Mouse (Mus musculus): ENCODE results near the gene Lgi2. TPM values are rescaled to one million over a fixed set of nuclear protein-coding genes. Genes with fewer than 3 reads are reported as not detected.
A peak's percentile ranks its signal among the peaks of the same experiment; 100 is the strongest.

Gene Lgi2
- polyA plus RNA-seq, 1 experiment from 2014 or later: 2.3 TPM

- no peak overlapping the region for H3K4me3 ChIP-seq (ENCODE audit: low read depth, low read length)
- DNase-seq: no peak
Measured at GRCm38 (mm10) chr5:52564351-52564750, 1.9 kb downstream of the Lgi2 start.

GRCm38 (mm10) chr5:52560240-52560639 is 6.0 kb downstream of the Lgi2 start:
- Histone ChIP-seq H3K4me1 (ENCODE audit: insufficient read depth) (0 out of 2 replicates have a peak, but pooled peaks cover 3% of the 10 kb centered on the region), H3K27me3 (ENCODE audit: insufficient read depth, low read length) (peaks cover 5% of the 10 kb centered on the region; the same call in 1 of the 2 replicates), H3K9me3 (ENCODE audit: low read depth, low read length) (no peaks in the 10 kb centered on the region), H3K27ac (ENCODE audit: low read depth) (no peak overlapping the region), H3K4me3 (ENCODE audit: low read depth, low read length) (no peak overlapping the region), H3K9ac (no peak overlapping the region), H3K36me3 (ENCODE audit: insufficient read depth) (no peaks in the 10 kb centered on the region), H3K4me2 (no peak overlapping the region)
- TF ChIP-seq CTCF (IDR thresholded peaks at IDR 0.05; ENCODE audit: low read depth): no peak
- peak; percentile 38; the same call in 1 of the 2 replicates for ATAC-seq (ENCODE audit: insufficient read depth)
- 62% methylated on average over 8 of the region's 8 CpGs for WGBS
- DNase-seq: no peak

More at GRCm38 (mm10) chr5:52564351-52564750, 1.9 kb downstream of the Lgi2 start:
- Histone ChIP-seq H3K4me1 (ENCODE audit: insufficient read depth) (peaks cover 7% of the 10 kb centered on the region; the same call in 1 of the 2 replicates), H3K27ac (ENCODE audit: low read depth) (no peak overlapping the region), H3K36me3 (ENCODE audit: insufficient read depth) (no peaks in the 10 kb centered on the region), H3K4me2 (no peak overlapping the region; the same call in 1 of the 2 replicates), H3K27me3 (ENCODE audit: insufficient read depth, low read length) (peaks cover 12% of the 10 kb centered on the region; the same call in 1 of the 2 replicates), H3K9ac (no peak overlapping the region), H3K9me3 (ENCODE audit: low read depth, low read length) (0 out of 2 replicates have a peak, but pooled peaks cover 7% of the 10 kb centered on the region)
- no peak for ATAC-seq (ENCODE audit: insufficient read depth)
- no peak for TF ChIP-seq CTCF (IDR thresholded peaks at IDR 0.05; ENCODE audit: low read depth)
- 57% methylated on average over 3 of the region's 3 CpGs for WGBS

- no peak for ATAC-seq (ENCODE audit: insufficient read depth)
- H3K4me1 ChIP-seq (ENCODE audit: insufficient read depth): no peaks in the 10 kb centered on the region
- H3K4me2 ChIP-seq: no peak overlapping the region
- no peak for DNase-seq
- no peak overlapping the region for H3K4me3 ChIP-seq (ENCODE audit: low read depth, low read length)
- H3K9me3 ChIP-seq (ENCODE audit: low read depth, low read length): no peaks in the 10 kb centered on the region
- WGBS: 82% methylated on average over 7 of the region's 7 CpGs
- TF ChIP-seq CTCF (IDR thresholded peaks at IDR 0.05; ENCODE audit: low read depth): no peak
- no peaks in the 10 kb centered on the region for H3K27me3 ChIP-seq (ENCODE audit: insufficient read depth, low read length)
- H3K9ac ChIP-seq: no peak overlapping the region
- H3K27ac ChIP-seq (ENCODE audit: low read depth): no peak overlapping the region
- no peaks in the 10 kb centered on the region for H3K36me3 ChIP-seq (ENCODE audit: insufficient read depth)
Measured at GRCm38 (mm10) chr5:52555526-52555925, 10.7 kb downstream of the Lgi2 start.

- Histone ChIP-seq H3K4me1 (ENCODE audit: insufficient read depth) (no peaks in the 10 kb centered on the region), H3K4me2 (no peak overlapping the region), H3K9me3 (ENCODE audit: low read depth, low read length) (no peaks in the 10 kb centered on the region), H3K4me3 (ENCODE audit: low read depth, low read length) (no peak overlapping the region), H3K27ac (ENCODE audit: low read depth) (no peak overlapping the region), H3K36me3 (ENCODE audit: insufficient read depth) (no peaks in the 10 kb centered on the region), H3K27me3 (ENCODE audit: insufficient read depth, low read length) (no peaks in the 10 kb centered on the region), H3K9ac (no peak overlapping the region)
- WGBS: 60% methylated on average over 3 of the region's 3 CpGs
- ATAC-seq (ENCODE audit: insufficient read depth) (no peak), DNase-seq (no peak)
- TF ChIP-seq CTCF (IDR thresholded peaks at IDR 0.05; ENCODE audit: low read depth): no peak
Measured at GRCm38 (mm10) chr5:52551318-52551632, 15.0 kb downstream of the Lgi2 start.

GRCm38 (mm10) chr5:52550613-52551317 is 15.5 kb downstream of the Lgi2 start:
- WGBS: 75% methylated on average over 13 of the region's 13 CpGs

GRCm38 (mm10) chr5:52546950-52547349 is 19.3 kb downstream of the Lgi2 start:
- H3K36me3 ChIP-seq (ENCODE audit: insufficient read depth): no peaks in the 10 kb centered on the region
- peak; percentile 17 for DNase-seq
- H3K4me1 ChIP-seq (ENCODE audit: insufficient read depth): no peaks in the 10 kb centered on the region
- H3K9me3 ChIP-seq (ENCODE audit: low read depth, low read length): no peaks in the 10 kb centered on the region
- ATAC-seq (ENCODE audit: insufficient read depth): no peak
- WGBS: 45% methylated on average over 3 of the region's 3 CpGs
- TF ChIP-seq CTCF (IDR thresholded peaks at IDR 0.05; ENCODE audit: low read depth): peak; percentile 82
- no peak overlapping the region for H3K4me3 ChIP-seq (ENCODE audit: low read depth, low read length)
- no peaks in the 10 kb centered on the region for H3K27me3 ChIP-seq (ENCODE audit: insufficient read depth, low read length)
- H3K4me2 ChIP-seq: no peak overlapping the region
- H3K9ac ChIP-seq: no peak overlapping the region
- H3K27ac ChIP-seq (ENCODE audit: low read depth): no peak overlapping the region

More at GRCm38 (mm10) chr5:52550613-52551317, 15.5 kb downstream of the Lgi2 start:
- no peak for DNase-seq
- Histone ChIP-seq H3K27ac (ENCODE audit: low read depth) (no peak overlapping the region), H3K27me3 (ENCODE audit: insufficient read depth, low read length) (no peaks in the 10 kb centered on the region), H3K4me1 (ENCODE audit: insufficient read depth) (no peaks in the 10 kb centered on the region), H3K9me3 (ENCODE audit: low read depth, low read length) (no peaks in the 10 kb centered on the region), H3K36me3 (ENCODE audit: insufficient read depth) (no peaks in the 10 kb centered on the region), H3K4me3 (ENCODE audit: low read depth, low read length) (no peak overlapping the region), H3K4me2 (no peak overlapping the region), H3K9ac (no peak overlapping the region)
- ATAC-seq (ENCODE audit: insufficient read depth): no peak
- TF ChIP-seq CTCF (IDR thresholded peaks at IDR 0.05; ENCODE audit: low read depth): no peak

GRCm38 (mm10) chr5:52543770-52544169 is 22.5 kb downstream of the Lgi2 start:
- no peak overlapping the region for H3K4me2 ChIP-seq
- no peak for TF ChIP-seq CTCF (IDR thresholded peaks at IDR 0.05; ENCODE audit: low read depth)
- WGBS: 82% methylated on average over 4 of the region's 4 CpGs

More at GRCm38 (mm10) chr5:52543770-52544169, 22.5 kb downstream of the Lgi2 start:
- Histone ChIP-seq H3K4me3 (ENCODE audit: low read depth, low read length) (no peak overlapping the region), H3K9me3 (ENCODE audit: low read depth, low read length) (no peaks in the 10 kb centered on the region), H3K36me3 (ENCODE audit: insufficient read depth) (no peaks in the 10 kb centered on the region), H3K27ac (ENCODE audit: low read depth) (no peak overlapping the region), H3K9ac (no peak overlapping the region), H3K4me1 (ENCODE audit: insufficient read depth) (peaks cover 10% of the 10 kb centered on the region), H3K27me3 (ENCODE audit: insufficient read depth, low read length) (no peaks in the 10 kb centered on the region)
- ATAC-seq (ENCODE audit: insufficient read depth): no peak
- DNase-seq: no peak

Data from lung, embryonic 14.5 days (tissue).